Comparison of ENCODE assay signal across 8 mouse cellular contexts in genomic region chr11:3786564-3786963, GRCm38 (mm10).
DNase-seq lines count a peak whose midpoint lies in the region; ATAC-seq and TF ChIP-seq lines count a peak whose summit lies in the region.

No protein-coding gene starts in this region.

- H3K4me3 ChIP-seq in MEL (ENCODE audit: control insufficient read depth in 1 of 2, insufficient read depth in 1 of 2, low read depth in 2 of 2, low read length in 2 of 2), result no peak overlapping the region
- no peak overlapping the region for H3K4me3 ChIP-seq in forebrain, embryonic 11.5 days (ENCODE audit: low read depth, low read length)

- H3K4me2 ChIP-seq in forebrain, embryonic 11.5 days (ENCODE audit: low read depth, low read length, severe bottlenecking), result no peak overlapping the region

- no peak overlapping the region for H3K27ac ChIP-seq in MEL (ENCODE audit: control insufficient read depth, low read depth, low read length)
- no peak overlapping the region for H3K27ac ChIP-seq in forebrain, embryonic 11.5 days (ENCODE audit: low read depth, low read length)

- H3K9ac ChIP-seq in MEL (ENCODE audit: control insufficient read depth, low read depth, low read length, poor library complexity, severe bottlenecking), result no peak overlapping the region
- H3K9ac ChIP-seq in forebrain, embryonic 11.5 days (ENCODE audit: low read length), result no peak overlapping the region

- peak; percentile 94 to 99 (median 95) for TF ChIP-seq CTCF in MEL (IDR thresholded peaks at IDR 0.05 in 2 of 3, conservative IDR thresholded peaks at IDR 0.05 in 1 of 3; ENCODE audit: control insufficient read depth in 1 of 3, insufficient read depth in 1 of 3, low read depth in 2 of 3, low read length in 3 of 3, poor library complexity in 1 of 3, severe bottlenecking in 1 of 3)

- TF ChIP-seq POLR2A in MEL (IDR thresholded peaks at IDR 0.05; ENCODE audit: control insufficient read depth in 1 of 2, insufficient read depth in 1 of 2, low read depth in 1 of 2, low read length in 2 of 2, poor library complexity in 1 of 2), result no peak

- TF ChIP-seq EP300 in MEL (IDR thresholded peaks at IDR 0.05; ENCODE audit: low read depth in 1 of 2, low read length in 2 of 2), result no peak

- H3K36me3 ChIP-seq in MEL (ENCODE audit: control insufficient read depth in 1 of 2, insufficient read depth in 2 of 2, low read length in 2 of 2), result peaks cover 0 to 5% of the 10 kb centered on the region in 2 experiments; a peak in 1 of 4 replicates
- no peaks in the 10 kb centered on the region for H3K36me3 ChIP-seq in forebrain, embryonic 11.5 days (ENCODE audit: control insufficient read depth, insufficient read depth, low read length)

- peak; percentile 98 for TF ChIP-seq RAD21 in MEL (IDR thresholded peaks at IDR 0.05; ENCODE audit: low read depth, low read length)

- no peak for ATAC-seq in forebrain, embryonic 11.5 days (replicated peaks; ENCODE audit: low FRiP score)
- peak; percentile 70; the same call in 1 of the 2 replicates for ATAC-seq in megakaryocyte-erythroid progenitor cell, adult 5-6 weeks (replicated peaks; ENCODE audit: low FRiP score, low TSS enrichment, poor library complexity, severe bottlenecking)

- H3K4me1 ChIP-seq in MEL (ENCODE audit: control insufficient read depth in 1 of 2, insufficient read depth in 2 of 2, low read length in 2 of 2), result no peaks in the 10 kb centered on the region
- H3K4me1 ChIP-seq in forebrain, embryonic 11.5 days (replicated peaks; ENCODE audit: control insufficient read depth, insufficient read depth, low read length), result no peaks in the 10 kb centered on the region

- no peaks in the 10 kb centered on the region for H3K79me2 ChIP-seq in MEL (ENCODE audit: control insufficient read depth, insufficient read depth, low read length, poor library complexity)

- peaks cover 4 to 5% of the 10 kb centered on the region in 2 experiments for H3K27me3 ChIP-seq in MEL (ENCODE audit: control insufficient read depth in 1 of 2, insufficient read depth in 2 of 2, low read length in 2 of 2)
- no peaks in the 10 kb centered on the region for H3K27me3 ChIP-seq in forebrain, embryonic 11.5 days (ENCODE audit: control insufficient read depth, insufficient read depth, low read length)

- H3K9me3 ChIP-seq in MEL (replicated peaks; ENCODE audit: insufficient read depth, low read length), result no peaks in the 10 kb centered on the region
- H3K9me3 ChIP-seq in forebrain, embryonic 11.5 days (ENCODE audit: control insufficient read depth, low read length), result no peaks in the 10 kb centered on the region

- DNase-seq in MEL (ENCODE audit: low read depth, low spot score), result peak; percentile 88
- peak; percentile 48 for DNase-seq in c-Kit-negative CD71-positive TER-119-positive erythroid progenitor cells, embryonic 14.5 days (ENCODE audit: low read depth, low spot score)
- DNase-seq in forebrain, embryonic 11.5 days (ENCODE audit: low spot score), result peak; percentile 95
- peak; percentile 77 to 84 for DNase-seq in heart, postnatal 36 days
- DNase-seq in layer of hippocampus, postnatal 10 days (ENCODE audit: low spot score in 2 of 2), result peak; percentile 94 to 95
- peak; percentile 94 for DNase-seq in right cerebral cortex, postnatal 14 days
- DNase-seq in urinary bladder, postnatal 36 days (ENCODE audit: low spot score in 2 of 2), result peak; percentile 76 to 86

- 24% methylated on average over 6 of the region's 6 CpGs for WGBS in forebrain, embryonic 11.5 days

- intact Hi-C loops in heart, postnatal 36 days (cut with DNase I), result loop anchor here (1.0 to 5.0 kb wide), 4 partner anchors 72 to 314 kb away; no protein-coding TSS in a partner anchor

TF ChIP-seq in MEL, 35 proteins besides CTCF, POLR2A, EP300 and RAD21:
- peak; percentile 80 for TF ChIP-seq ZC3H11A (IDR thresholded peaks at IDR 0.05; ENCODE audit: low read depth, low read length)
- TF ChIP-seq UBTF (IDR thresholded peaks at IDR 0.05; ENCODE audit: borderline replicate concordance, insufficient read depth, low read depth, low read length), result no peak
- TF ChIP-seq SMC3 (IDR thresholded peaks at IDR 0.05; ENCODE audit: low read depth, low read length), result peak; percentile 90
- TF ChIP-seq SIN3A (IDR thresholded peaks at IDR 0.05; ENCODE audit: low read length), result peak; percentile 35; the same call in 1 of the 2 replicates
- no peak for TF ChIP-seq E2F4 (IDR thresholded peaks at IDR 0.05; ENCODE audit: borderline replicate concordance, low read depth, low read length)
